In the genomic region with DNA sequence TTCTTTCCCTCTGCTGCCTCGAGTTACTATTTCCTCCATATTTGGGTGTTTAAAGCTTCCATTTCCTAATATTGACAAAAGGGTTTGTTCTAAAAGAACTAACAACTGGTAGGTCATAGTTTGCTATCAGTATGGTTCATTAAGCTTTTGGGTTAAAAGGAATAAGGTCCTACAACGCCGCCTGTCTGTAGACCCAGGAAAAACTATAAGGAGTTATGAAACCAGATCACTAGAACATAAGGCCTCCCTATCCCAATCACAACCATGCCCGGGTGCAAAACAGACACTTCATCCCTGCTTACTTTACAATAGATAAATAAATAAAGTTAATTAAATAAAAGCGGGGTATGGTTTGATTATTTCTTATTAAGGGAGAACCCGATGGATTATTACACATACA, we compare ENCODE assay signal across 7 mouse cellular contexts. TPM values are rescaled to one million over a fixed set of nuclear protein-coding genes. Genes with fewer than 3 reads are reported as not detected.
DNase-seq lines count a peak whose midpoint lies in the region; ATAC-seq and TF ChIP-seq lines count a peak whose summit lies in the region.

No protein-coding gene starts in this region.

- peak; percentile 79 for TF ChIP-seq CTCF in gastrocnemius, adult 2 months (IDR thresholded peaks at IDR 0.05)
- TF ChIP-seq CTCF in hindbrain, postnatal 0 days (IDR thresholded peaks at IDR 0.05; ENCODE audit: low read depth), result peak; percentile 66

- peak overlapping the region; percentile 95 for H3K9ac ChIP-seq in hindbrain, postnatal 0 days (replicated peaks; ENCODE audit: low read length)

- peak overlapping the region; percentile 93 for H3K4me3 ChIP-seq in gastrocnemius, adult 2 months
- peak overlapping the region; percentile 93 for H3K4me3 ChIP-seq in hindbrain, postnatal 0 days (ENCODE audit: low read length)

- H3K36me3 ChIP-seq in hindbrain, postnatal 0 days (ENCODE audit: insufficient read depth, low read length), result no peaks in the 10 kb centered on the region

- H3K4me2 ChIP-seq in hindbrain, postnatal 0 days (ENCODE audit: low read depth, low read length), result peak overlapping the region; percentile 79

- no peaks in the 10 kb centered on the region for H3K27me3 ChIP-seq in hindbrain, postnatal 0 days (ENCODE audit: insufficient read depth, low read length)

- H3K27ac ChIP-seq in gastrocnemius, adult 2 months, result peak overlapping the region; percentile 98
- no peak overlapping the region for H3K27ac ChIP-seq in hindbrain, postnatal 0 days

- intact Hi-C loops in gastrocnemius, adult 2 months (cut with DNase I), result loop anchor here (2.0 to 5.0 kb wide), 3 partner anchors 42 to 78 kb away; no protein-coding TSS in a partner anchor

- peak; percentile 47 for ATAC-seq in activated CD4-positive, CD25-positive, alpha-beta regulatory T cell, adult 4 months
- no peak for ATAC-seq in hindbrain, postnatal 0 days

- H3K9me3 ChIP-seq in hindbrain, postnatal 0 days (ENCODE audit: low read length), result no peaks in the 10 kb centered on the region

- peaks cover 10% of the 10 kb centered on the region; the same call in 1 of the 2 replicates for H3K4me1 ChIP-seq in hindbrain, postnatal 0 days (ENCODE audit: insufficient read depth, low read length)

- WGBS in hindbrain, postnatal 0 days, result 3% methylated on average over 6 of the region's 6 CpGs

- peak; percentile 63 to 80 for DNase-seq in cerebellum, postnatal 36 days
- DNase-seq in gastrocnemius, adult 2 months, result peak; percentile 66
- peak; percentile 76 for DNase-seq in hindbrain, postnatal 0 days (ENCODE audit: low spot score)
- peak; percentile 55 to 77 for DNase-seq in left cerebral cortex, adult 18-20 months (ENCODE audit: low spot score in 2 of 2)
- peak; percentile 95 for DNase-seq in lung, postnatal 36 days
- peak; percentile 69 for DNase-seq in right cerebral cortex, postnatal 14 days

RNA-seq across cellular contexts. Expression of a gene that starts 1.9 kb away (rescaled TPM):
- polyA plus RNA-seq in activated CD4-positive, CD25-positive, alpha-beta regulatory T cell, adult 4 months (2017; shearing (Covaris generic)), result 10 to 100 TPM; 41.9 to 48.9 TPM
- total RNA-seq in gastrocnemius, adult 2 months (2021), result 10 to 100 TPM; 48.2 to 55.3 TPM
- 61.1 and 62.8 TPM in 2 replicates for total RNA-seq in hindbrain, postnatal 0 days (2014; rRNA removed)
- polyA plus RNA-seq in hindbrain, postnatal 0 days (2015; fragmentation: Nextera tagmentation; extraction: Ambion mirVana), result 21.1 and 23.2 TPM in 2 replicates
- 100 to 1,000 TPM; 111 to 117 TPM for total RNA-seq in left cerebral cortex, adult 18-20 months (2021)

RNA-seq across cellular contexts. Expression of a gene that starts 2.5 kb away (rescaled TPM):
- 1 to 10 TPM in 1 of 2 experiments, under 1 TPM in 1; 0.61 to 7.6 TPM for polyA plus RNA-seq in activated CD4-positive, CD25-positive, alpha-beta regulatory T cell, adult 4 months (2017; shearing (Covaris generic))
- under 1 TPM; 0.47 to 0.56 TPM for total RNA-seq in gastrocnemius, adult 2 months (2021)
- 0.68 and 1.4 TPM in 2 replicates for total RNA-seq in hindbrain, postnatal 0 days (2014; rRNA removed)
- polyA plus RNA-seq in hindbrain, postnatal 0 days (2015; fragmentation: Nextera tagmentation; extraction: Ambion mirVana), result 1.4 and 2.6 TPM in 2 replicates
- 1 to 10 TPM; 1.7 to 1.8 TPM for total RNA-seq in left cerebral cortex, adult 18-20 months (2021)
